Mouse (Mus musculus): ENCODE results near the gene Dcun1d1. TPM values are rescaled to one million over a fixed set of nuclear protein-coding genes. Genes with fewer than 3 reads are reported as not detected.

Gene Dcun1d1
- total RNA-seq (2021): 10 to 100 TPM; 65.6 to 73.5 TPM

- DNase-seq (ENCODE audit: low spot score in 2 of 2): no peak
- intact Hi-C loops (cut with DNase I): no loop called here
Observed at GRCm38 (mm10) chr3:35937345-35937744, at the start of gene Dcun1d1. Gene Dcun1d1, minus strand, starts transcription at chr3:35937445.

DNA sequence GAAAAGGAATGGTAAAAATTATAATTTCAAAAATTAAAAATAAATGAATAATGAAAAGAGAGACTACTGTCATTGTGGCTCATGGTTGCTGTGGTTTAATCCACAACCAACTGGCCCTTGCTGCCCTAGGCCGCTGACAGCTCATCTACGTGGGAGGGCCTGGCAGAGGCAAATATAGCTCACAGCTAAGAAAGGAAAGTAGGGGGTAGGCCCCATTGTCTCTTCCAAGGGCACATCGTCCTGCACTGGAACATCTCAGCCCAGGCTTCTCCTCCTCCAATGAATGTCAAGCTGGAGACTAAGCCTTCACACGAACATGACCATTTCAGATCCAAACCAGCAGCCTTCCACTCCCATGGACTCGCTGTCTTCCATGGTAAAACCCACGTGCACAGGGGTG lies 49.0 kb upstream of the Dcun1d1 start:
- intact Hi-C loops (cut with DNase I): no loop called here
- no peak for DNase-seq (ENCODE audit: low spot score in 2 of 2)

DNA sequence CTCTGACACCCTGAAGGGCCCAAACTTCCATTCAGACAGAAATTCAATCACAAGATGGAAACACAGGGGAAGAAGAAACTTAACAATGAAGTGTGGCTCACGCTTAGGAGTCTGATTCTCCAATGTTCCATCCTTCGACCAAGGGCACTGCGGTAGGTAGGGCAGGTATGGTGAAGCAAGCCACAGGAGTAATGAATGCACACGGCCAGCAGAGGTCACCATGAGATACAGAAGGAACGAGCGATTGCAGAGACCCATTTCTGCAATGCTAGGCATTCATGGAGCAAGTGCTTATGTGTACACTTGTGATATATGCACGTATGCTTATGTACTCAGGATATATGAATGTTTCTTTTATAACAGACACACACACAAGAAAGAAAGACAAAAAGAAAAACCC lies 36.3 kb upstream of the Dcun1d1 start:
- no peak for DNase-seq (ENCODE audit: low spot score in 2 of 2)
- intact Hi-C loops (cut with DNase I): loop anchor here (5.0 kb wide), 1 partner anchor 286 kb away; no protein-coding TSS in a partner anchor

GRCm38 (mm10) chr3:35972985-35973384 lies 35.7 kb upstream of the Dcun1d1 start:
- intact Hi-C loops (cut with DNase I): loop anchor here (5.0 kb wide), 1 partner anchor 286 kb away; no protein-coding TSS in a partner anchor
- no peak for DNase-seq (ENCODE audit: low spot score in 2 of 2)

- DNase-seq (ENCODE audit: low spot score in 2 of 2): no peak
- intact Hi-C loops (cut with DNase I): loop anchor here (5.0 kb wide), 1 partner anchor 284 kb away; no protein-coding TSS in a partner anchor
Observed at GRCm38 (mm10) chr3:35971149-35971548, 33.9 kb upstream of the Dcun1d1 start.

GRCm38 (mm10) chr3:35970441-35970840 lies 33.2 kb upstream of the Dcun1d1 start:
- no peak for DNase-seq (ENCODE audit: low spot score in 2 of 2)
- intact Hi-C loops (cut with DNase I): loop anchor here (5.0 kb wide), 1 partner anchor 283 kb away; no protein-coding TSS in a partner anchor

- DNase-seq (ENCODE audit: low spot score in 2 of 2): no peak
- intact Hi-C loops (cut with DNase I): no loop called here
Observed at GRCm38 (mm10) chr3:35967366-35967921, 30.2 kb upstream of the Dcun1d1 start.

DNA sequence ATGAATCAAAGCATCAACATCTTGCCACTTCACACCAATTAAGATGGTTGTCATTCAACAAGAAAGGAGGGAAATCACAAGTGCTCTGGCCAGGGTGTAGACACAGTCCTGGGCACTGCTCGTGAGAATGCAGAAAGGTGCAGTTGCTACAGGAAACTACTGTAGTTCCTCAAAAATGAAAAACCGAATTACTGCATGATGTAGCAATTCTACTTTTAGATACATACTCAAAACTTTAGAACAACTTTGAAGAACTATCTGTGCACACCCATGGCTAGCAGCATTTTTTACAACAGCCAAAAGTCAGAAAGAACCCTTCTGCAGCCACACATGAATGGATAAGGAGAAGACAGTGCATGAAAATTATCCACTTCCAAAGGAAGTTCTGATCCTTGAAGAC lies 29.2 kb upstream of the Dcun1d1 start:
- intact Hi-C loops (cut with DNase I): no loop called here

DNA sequence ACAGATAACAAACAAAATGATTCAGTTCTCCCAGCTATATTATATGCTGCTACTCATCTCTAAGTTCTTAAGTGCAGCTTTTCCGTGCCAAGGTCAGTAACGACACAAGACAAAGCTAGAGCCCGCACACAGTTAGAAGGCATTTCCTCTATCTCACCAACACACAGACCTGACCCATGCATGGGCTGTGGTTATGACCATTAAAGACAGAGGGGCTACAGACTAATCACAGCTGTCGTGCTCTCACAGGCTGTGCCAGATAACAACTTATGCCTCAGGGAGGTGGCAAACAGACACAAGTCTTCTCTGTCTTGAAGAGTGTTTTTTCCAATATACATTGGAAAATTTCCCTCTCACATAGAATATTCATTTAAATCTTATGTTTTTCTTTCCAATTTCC lies 27.7 kb upstream of the Dcun1d1 start:
- intact Hi-C loops (cut with DNase I): no loop called here
- DNase-seq (ENCODE audit: low spot score in 2 of 2): no peak

More for the DNA sequence above, 29.2 kb upstream of the Dcun1d1 start:
- DNase-seq (ENCODE audit: low spot score in 2 of 2): no peak

GRCm38 (mm10) chr3:35963921-35964320 lies 26.7 kb upstream of the Dcun1d1 start:
- DNase-seq (ENCODE audit: low spot score in 2 of 2): no peak
- intact Hi-C loops (cut with DNase I): no loop called here

GRCm38 (mm10) chr3:35963401-35963800 lies 26.2 kb upstream of the Dcun1d1 start:
- intact Hi-C loops (cut with DNase I): no loop called here
- no peak for DNase-seq (ENCODE audit: low spot score in 2 of 2)

GRCm38 (mm10) chr3:35962967-35963366 lies 25.7 kb upstream of the Dcun1d1 start:
- DNase-seq (ENCODE audit: low spot score in 2 of 2): no peak
- intact Hi-C loops (cut with DNase I): no loop called here

GRCm38 (mm10) chr3:35957230-35957629 lies 20.0 kb upstream of the Dcun1d1 start:
- intact Hi-C loops (cut with DNase I): no loop called here
- DNase-seq (ENCODE audit: low spot score in 2 of 2): no peak

DNA sequence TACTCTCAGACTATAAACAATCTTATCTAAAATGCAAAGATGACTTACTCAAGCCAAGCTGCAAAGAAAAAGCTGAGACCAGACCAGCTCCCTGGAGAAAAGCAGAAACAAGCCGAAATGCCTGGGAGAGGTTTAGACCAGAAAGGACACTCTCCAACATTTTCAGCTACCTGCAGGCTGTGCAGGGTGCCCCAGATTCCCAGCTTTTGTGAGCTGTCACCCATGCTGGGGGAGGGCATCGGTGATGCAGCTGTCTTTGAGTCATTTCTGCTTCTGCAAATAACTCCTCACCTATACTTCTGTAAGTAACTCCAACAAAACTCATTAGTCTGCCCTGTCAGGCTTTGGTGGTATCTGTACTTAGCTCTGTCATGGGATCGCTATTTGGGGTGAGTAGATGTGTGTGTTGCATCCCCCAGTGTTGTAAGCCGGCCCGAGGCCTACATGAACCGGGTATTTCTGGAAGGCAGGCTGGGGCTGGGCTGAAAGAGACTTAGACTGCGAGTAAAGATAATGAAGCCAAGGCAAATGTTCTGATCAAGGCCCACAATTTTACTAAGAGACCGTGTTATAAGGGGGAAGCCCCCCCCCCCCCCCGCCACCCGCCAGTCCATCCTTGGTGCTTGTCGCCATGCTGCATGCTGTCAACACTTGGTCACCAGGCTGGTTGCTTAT lies 17.8 kb upstream of the Dcun1d1 start:
- intact Hi-C loops (cut with DNase I): no loop called here
- DNase-seq (ENCODE audit: low spot score in 2 of 2): no peak

GRCm38 (mm10) chr3:35953816-35954215 lies 16.6 kb upstream of the Dcun1d1 start:
- DNase-seq (ENCODE audit: low spot score in 2 of 2): no peak
- intact Hi-C loops (cut with DNase I): no loop called here

DNA sequence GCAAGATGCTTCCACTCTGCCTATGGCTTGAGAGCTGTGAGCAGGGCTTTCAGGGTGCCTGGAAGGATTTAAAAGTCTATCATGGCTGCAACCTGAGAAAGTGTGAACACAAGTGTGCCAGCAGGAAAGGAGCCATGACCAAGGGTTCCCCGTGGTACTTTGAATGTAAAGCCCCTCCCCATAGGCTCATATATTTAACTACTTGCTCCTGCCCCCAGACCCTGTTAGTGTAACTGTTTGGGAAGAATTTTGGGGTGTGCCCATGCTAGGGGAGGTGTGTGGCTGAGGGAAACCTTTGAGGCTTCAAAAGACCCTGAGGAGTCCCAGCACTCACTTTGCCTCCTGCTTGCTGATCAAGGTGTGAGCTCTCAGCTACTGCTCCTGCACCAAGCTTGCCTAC lies 15.9 kb upstream of the Dcun1d1 start:
- intact Hi-C loops (cut with DNase I): no loop called here

DNA sequence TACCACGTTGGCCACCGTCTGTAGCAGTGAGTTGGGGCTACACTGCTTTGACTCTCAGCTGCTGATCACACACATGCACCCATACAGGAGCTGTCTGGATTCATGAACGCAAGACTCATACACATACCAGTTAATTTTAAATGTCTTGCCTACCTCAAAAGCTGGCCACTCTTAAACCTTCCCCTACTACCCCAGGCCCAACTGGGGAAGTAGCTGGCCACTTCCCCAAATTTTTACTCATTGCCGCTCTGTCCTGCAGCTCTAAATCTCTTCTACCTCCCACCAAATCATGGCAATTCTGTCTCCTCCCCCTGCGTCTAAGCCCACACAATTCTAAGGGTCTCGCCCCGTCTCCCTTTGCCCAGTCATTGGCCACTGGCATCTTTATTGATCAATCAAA lies 11.0 kb upstream of the Dcun1d1 start:
- DNase-seq (ENCODE audit: low spot score in 2 of 2): no peak
- intact Hi-C loops (cut with DNase I): no loop called here

More for the DNA sequence above, 15.9 kb upstream of the Dcun1d1 start:
- no peak for DNase-seq (ENCODE audit: low spot score in 2 of 2)

DNA sequence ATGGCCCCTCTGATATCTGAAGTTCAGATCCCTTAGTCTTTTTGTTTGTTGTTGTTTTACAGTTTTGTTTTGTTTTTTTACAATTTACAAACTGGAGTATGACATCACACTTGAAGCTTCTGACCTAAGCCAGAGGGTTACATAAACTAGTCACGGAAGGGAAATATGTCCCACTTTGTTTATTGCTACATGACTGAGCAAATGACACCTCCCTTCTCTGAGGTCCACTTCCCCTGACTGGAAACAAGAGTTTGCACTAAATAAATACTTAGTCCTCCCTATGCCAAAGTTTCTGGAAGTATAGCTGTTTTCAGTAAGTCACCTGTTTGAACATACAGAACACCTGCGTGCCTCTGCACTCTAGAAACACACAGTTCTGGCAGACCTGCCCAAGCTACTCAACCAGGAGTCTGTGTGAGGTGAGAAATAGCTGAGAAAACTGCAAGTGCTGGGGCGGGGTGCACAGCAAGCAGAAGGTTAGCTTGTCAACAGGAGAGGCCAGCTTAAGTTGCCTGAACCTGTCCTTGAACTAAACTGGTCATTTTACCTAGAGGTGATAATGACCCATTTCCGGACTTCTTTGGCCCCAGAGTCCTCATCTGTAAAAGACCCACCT lies 3.4 kb upstream of the Dcun1d1 start:
- DNase-seq (ENCODE audit: low spot score in 2 of 2): no peak
- intact Hi-C loops (cut with DNase I): no loop called here

DNA sequence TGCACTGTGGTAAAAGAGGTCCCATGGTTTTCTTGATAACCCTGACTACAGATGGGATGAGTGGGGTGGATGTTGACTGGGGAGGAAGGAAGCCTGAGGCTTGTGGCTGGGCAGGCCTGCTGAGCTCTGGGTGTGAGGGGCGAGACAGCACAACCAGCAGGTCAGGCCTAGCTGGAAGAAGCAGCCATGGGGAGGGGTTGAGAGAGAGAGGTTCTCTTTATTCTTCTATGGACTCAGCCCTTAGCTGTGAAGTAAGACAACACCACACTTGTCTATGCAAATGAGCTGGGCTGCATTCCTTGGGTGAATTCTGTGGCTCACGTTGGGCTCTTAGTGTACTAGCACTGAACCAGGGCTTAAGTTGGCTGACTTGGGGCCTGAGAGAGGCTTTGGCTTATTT lies 2.8 kb upstream of the Dcun1d1 start:
- intact Hi-C loops (cut with DNase I): no loop called here
- no peak for DNase-seq (ENCODE audit: low spot score in 2 of 2)

DNA sequence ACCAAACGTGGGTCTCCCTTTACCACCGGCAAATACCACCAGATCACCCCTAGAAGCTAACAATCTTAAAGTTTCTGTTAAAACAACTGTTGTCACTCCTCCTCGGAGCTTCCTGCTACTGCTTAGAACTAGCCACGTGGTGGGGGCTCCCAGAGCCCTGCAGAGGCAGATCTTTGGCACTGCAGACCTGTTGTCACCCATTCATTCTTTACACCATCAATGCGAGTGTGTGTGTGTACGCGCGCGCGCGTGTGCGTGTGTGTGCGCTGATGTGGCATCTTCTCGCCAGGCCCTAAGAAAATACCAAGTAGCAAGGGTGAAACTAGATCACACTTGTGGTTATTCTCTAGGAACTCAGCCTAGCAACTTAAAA lies 3.9 kb downstream of the Dcun1d1 start:
- DNase-seq (ENCODE audit: low spot score in 2 of 2): no peak
- intact Hi-C loops (cut with DNase I): loop anchor here (5.0 kb wide), 1 partner anchor 181 kb away; the partner anchor contains the start of gene Atp11b
